Mouse (Mus musculus) embryonic facial prominence, embryonic 11.5 days (tissue): Measurements from ENCODE around the gene Gpc3. TPM values are rescaled to one million over a fixed set of nuclear protein-coding genes. Genes with fewer than 3 reads are reported as not detected.
"Not testable (repeated sequence)": the region's sequence is repeated elsewhere in the genome, so short reads cannot be mapped to it uniquely, and the experiment has no call there.

ENCODE experiments used
- ATAC-seq: fragments of 200-750 bp; cut with Nextera tagmentation; replicated peaks from 2 replicates; pipeline ENCODE4 v1.8.0; 2017; ENCODE audit warnings: low read depth; ENCODE audit not compliant: insufficient number of reproducible peaks, low FRiP score, low TSS enrichment
- DNase-seq: peaks from one replicate; pipeline ENCODE4 v3.0.0-alpha.2; 2015; ENCODE audit warnings: low spot score
- H3K27ac ChIP-seq: fragments of 300-500 bp; sonication (generic); replicated peaks from 2 replicates; pipeline ENCODE4 v1.5.1; 2014; ENCODE audit warnings: mild to moderate bottlenecking, low read depth, low read length, control low read depth
- H3K27me3 ChIP-seq: fragments of 300-500 bp; sonication (generic); 2 replicates; pipeline ENCODE4 v1.6.1; 2014; ENCODE audit warnings: mild to moderate bottlenecking, low read length, moderate library complexity, mixed read lengths; ENCODE audit not compliant: control insufficient read depth, insufficient read depth
- H3K36me3 ChIP-seq: fragments of 300-500 bp; sonication (generic); replicated peaks from 2 replicates; pipeline ENCODE4 v1.6.1; 2014; ENCODE audit warnings: low read depth, mild to moderate bottlenecking, low read length, moderate library complexity, mixed read lengths; ENCODE audit not compliant: control insufficient read depth, insufficient read depth
- H3K4me1 ChIP-seq: fragments of 300-500 bp; sonication (generic); 2 replicates; pipeline ENCODE4 v1.6.1; 2014; ENCODE audit warnings: low read length, mixed read lengths; ENCODE audit not compliant: control insufficient read depth, insufficient read depth
- H3K4me2 ChIP-seq: fragments of 300-500 bp; sonication (generic); 2 replicates; pipeline ENCODE4 v1.6.1; 2014; ENCODE audit warnings: low read depth, mild to moderate bottlenecking, control low read depth, low read length, moderate library complexity
- H3K4me3 ChIP-seq: fragments of 300-500 bp; sonication (generic); 2 replicates; pipeline ENCODE4 v1.5.1; 2014; ENCODE audit warnings: low read depth, low read length, control low read depth
- H3K9ac ChIP-seq: fragments of 300-500 bp; sonication (generic); replicated peaks from 2 replicates; pipeline ENCODE4 v1.6.1; 2014; ENCODE audit warnings: mild to moderate bottlenecking, control low read depth, low read length
- H3K9me3 ChIP-seq: fragments of 300-500 bp; sonication (generic); replicated peaks from 2 replicates; pipeline ENCODE4 v1.6.1; 2016; ENCODE audit warnings: mild to moderate bottlenecking, low read length, inconsistent platforms, mixed read lengths; ENCODE audit not compliant: control insufficient read depth
- WGBS: fragments of 180-500 bp; shearing (Covaris S2); extraction: QIAGEN DNeasy Blood & Tissue Kit; methylation state at CpG from one replicate; pipeline ENCODE4 v1.1.7; 2014; 5-methylcytosine and 5-hydroxymethylcytosine counted together
- polyA plus RNA-seq: library from polyadenylated mRNA; unstranded; fragments of >200 nt; fragmentation: Nextera tagmentation; extraction: Ambion mirVana; gene quantifications from 2 replicates; pipeline ENCODE4 v1.2.1, GENCODE M21; 2014

Gpc3 gene
- polyA plus RNA-seq, 1 experiment from 2014 or later, result 944 TPM

- H3K9ac ChIP-seq, result no peak overlapping the region
- ATAC-seq, result no peak
Observed at GRCm38 (mm10) chrX:52273016-52273415, 340.7 kb downstream of the Gpc3 start.

GRCm38 (mm10) chrX:52261991-52262390 is 351.8 kb downstream of the Gpc3 start:
- Histone ChIP-seq H3K4me2 (no peak overlapping the region), H3K27me3 (no peaks in the 10 kb centered on the region), H3K9ac (no peak overlapping the region), H3K36me3 (no peaks in the 10 kb centered on the region), H3K4me3 (no peak overlapping the region), H3K9me3 (no peaks in the 10 kb centered on the region), H3K27ac (no peak overlapping the region), H3K4me1 (no peaks in the 10 kb centered on the region)
- no peak for ATAC-seq
- WGBS, result 86% methylated on average over 11 of the region's 11 CpGs
- DNase-seq, result no peak

More at GRCm38 (mm10) chrX:52273016-52273415, 340.7 kb downstream of the Gpc3 start:
- 72% methylated on average over 7 of the region's 7 CpGs for WGBS
- H3K27ac ChIP-seq, result no peak overlapping the region
- H3K36me3 ChIP-seq, result no peaks in the 10 kb centered on the region
- H3K4me2 ChIP-seq, result no peak overlapping the region
- no peak for DNase-seq
- no peaks in the 10 kb centered on the region for H3K27me3 ChIP-seq
- H3K4me3 ChIP-seq, result no peak overlapping the region
- no peaks in the 10 kb centered on the region for H3K9me3 ChIP-seq
- no peaks in the 10 kb centered on the region for H3K4me1 ChIP-seq

- no peak for ATAC-seq
- no peaks in the 10 kb centered on the region for H3K36me3 ChIP-seq
- H3K9ac ChIP-seq, result no peak overlapping the region
- H3K4me2 ChIP-seq, result no peak overlapping the region
- H3K9me3 ChIP-seq, result no peaks in the 10 kb centered on the region
- H3K4me3 ChIP-seq, result no peak overlapping the region
- no peak overlapping the region for H3K27ac ChIP-seq
- WGBS, result 72% methylated on average over 7 of the region's 7 CpGs
- no peaks in the 10 kb centered on the region for H3K27me3 ChIP-seq
- DNase-seq, result no peak
- no peaks in the 10 kb centered on the region for H3K4me1 ChIP-seq
Observed at GRCm38 (mm10) chrX:52261546-52261945, 352.2 kb downstream of the Gpc3 start.

DNA sequence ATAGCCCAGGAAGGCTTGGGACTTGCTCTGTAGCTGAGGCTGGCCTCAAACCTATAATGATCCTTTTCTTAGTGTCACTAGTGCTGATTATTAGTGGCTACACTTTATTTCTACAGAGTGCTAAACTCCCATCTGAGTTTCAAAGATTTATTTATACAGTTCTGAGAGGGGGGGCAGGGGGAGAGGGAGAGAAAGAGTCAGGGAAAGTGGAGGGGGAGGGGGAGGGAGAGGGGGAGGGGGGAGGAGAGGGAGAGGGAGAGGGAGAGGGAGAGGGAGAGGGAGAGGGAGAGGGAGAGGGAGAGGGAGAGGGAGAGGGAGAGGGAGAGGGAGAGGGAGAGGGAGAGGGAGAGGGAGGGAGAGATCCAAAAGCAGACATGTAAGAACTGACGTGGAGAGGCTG is 354.0 kb downstream of the Gpc3 start:
- H3K9ac ChIP-seq, H3K4me1 ChIP-seq, DNase-seq, ATAC-seq, H3K27ac ChIP-seq, H3K36me3 ChIP-seq, H3K4me2 ChIP-seq, H3K27me3 ChIP-seq, H3K9me3 ChIP-seq, H3K4me3 ChIP-seq: not testable (repeated sequence)
- 67% methylated on average over 1 of the region's 1 CpGs for WGBS

GRCm38 (mm10) chrX:52254526-52254925 is 359.2 kb downstream of the Gpc3 start:
- no peaks in the 10 kb centered on the region for H3K9me3 ChIP-seq
- DNase-seq, result no peak
- no peaks in the 10 kb centered on the region for H3K27me3 ChIP-seq
- no peak overlapping the region for H3K9ac ChIP-seq
- no peak overlapping the region for H3K4me2 ChIP-seq
- ATAC-seq, result no peak
- H3K36me3 ChIP-seq, result no peaks in the 10 kb centered on the region
- no peaks in the 10 kb centered on the region for H3K4me1 ChIP-seq
- no peak overlapping the region for H3K27ac ChIP-seq
- H3K4me3 ChIP-seq, result no peak overlapping the region
- 82% methylated on average over 1 of the region's 1 CpGs for WGBS

DNA sequence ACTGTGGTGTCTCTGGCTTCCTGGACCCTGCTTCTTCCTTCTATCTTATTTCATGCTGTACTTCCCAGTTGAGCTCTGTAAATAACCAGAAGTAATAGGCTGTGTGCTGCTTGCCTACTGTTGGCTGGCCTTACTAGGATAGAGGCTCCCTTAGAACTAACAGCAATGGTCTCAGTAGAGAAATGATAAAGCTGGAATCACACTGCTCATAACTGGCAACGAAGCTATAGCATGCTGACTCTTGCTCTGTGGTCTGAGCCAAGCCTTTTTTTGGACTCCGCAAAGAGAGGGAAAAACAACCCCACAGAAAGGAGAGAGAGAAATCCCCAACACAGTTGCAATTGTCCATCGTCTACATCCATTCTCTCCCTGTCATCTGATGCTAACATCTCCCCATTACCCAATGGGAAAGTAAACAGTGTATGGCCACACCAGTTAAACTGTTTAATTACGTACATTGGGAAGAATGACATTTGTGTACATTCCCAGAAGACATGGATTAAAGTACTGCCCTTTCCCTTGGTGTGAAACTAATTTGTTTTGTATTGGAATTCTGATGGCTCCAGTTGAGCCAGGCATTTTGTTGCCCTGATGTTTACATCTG is 368.0 kb downstream of the Gpc3 start:
- no peak overlapping the region for H3K9ac ChIP-seq
- no peaks in the 10 kb centered on the region for H3K27me3 ChIP-seq
- ATAC-seq, result no peak
- H3K4me3 ChIP-seq, result no peak overlapping the region
- H3K9me3 ChIP-seq, result no peaks in the 10 kb centered on the region
- no peak for DNase-seq
- no peak overlapping the region for H3K27ac ChIP-seq
- H3K4me1 ChIP-seq, result no peaks in the 10 kb centered on the region
- no peaks in the 10 kb centered on the region for H3K36me3 ChIP-seq
- WGBS, result 74% methylated on average over 4 of the region's 4 CpGs
- no peak overlapping the region for H3K4me2 ChIP-seq

GRCm38 (mm10) chrX:52237470-52237869 is 376.3 kb downstream of the Gpc3 start:
- H3K9me3 ChIP-seq, result no peaks in the 10 kb centered on the region
- DNase-seq (no peak), ATAC-seq (no peak)
- no peak overlapping the region for H3K4me2 ChIP-seq
- H3K27ac ChIP-seq, result no peak overlapping the region
- H3K4me1 ChIP-seq, result no peaks in the 10 kb centered on the region
- 91% methylated on average over 4 of the region's 4 CpGs for WGBS
- no peak overlapping the region for H3K9ac ChIP-seq
- no peak overlapping the region for H3K4me3 ChIP-seq
- H3K36me3 ChIP-seq, result no peaks in the 10 kb centered on the region
- H3K27me3 ChIP-seq, result no peaks in the 10 kb centered on the region

- no peak overlapping the region for H3K4me2 ChIP-seq
- H3K27ac ChIP-seq, result no peak overlapping the region
- H3K4me1 ChIP-seq, result no peaks in the 10 kb centered on the region
- no peak overlapping the region for H3K4me3 ChIP-seq
- no peaks in the 10 kb centered on the region for H3K36me3 ChIP-seq
- DNase-seq, result peak; percentile 56
- no peaks in the 10 kb centered on the region for H3K9me3 ChIP-seq
- H3K9ac ChIP-seq, result no peak overlapping the region
- 42% methylated on average over 7 of the region's 7 CpGs for WGBS
- ATAC-seq, result no peak
- no peaks in the 10 kb centered on the region for H3K27me3 ChIP-seq
Observed at GRCm38 (mm10) chrX:52231984-52232383, 381.8 kb downstream of the Gpc3 start.
